Mouse (Mus musculus) midbrain, embryonic 14.5 days (tissue): Measurements from ENCODE around the gene Vegfa. TPM values are rescaled to one million over a fixed set of nuclear protein-coding genes. Genes with fewer than 3 reads are reported as not detected.

ENCODE experiments used
- ATAC-seq: fragments of 200-750 bp; cut with Nextera tagmentation; 2 replicates; pipeline ENCODE4 v1.8.0; 2017; ENCODE audit warnings: moderate number of reproducible peaks, moderate library complexity; ENCODE audit not compliant: low FRiP score, low TSS enrichment
- DNase-seq: peaks from one replicate; pipeline ENCODE4 v3.0.0-alpha.2; 2015
- H3K27ac ChIP-seq: fragments of 300-500 bp; sonication (generic); replicated peaks from 2 replicates; pipeline ENCODE4 v1.5.1; 2014; ENCODE audit warnings: mild to moderate bottlenecking, low read depth, low read length, moderate library complexity
- H3K27me3 ChIP-seq: fragments of 300-500 bp; sonication (generic); 2 replicates; pipeline ENCODE4 v1.6.1; 2014; ENCODE audit warnings: low read length, control low read depth, mixed read lengths; ENCODE audit not compliant: control insufficient read depth, insufficient read depth
- H3K36me3 ChIP-seq: fragments of 300-500 bp; sonication (generic); 2 replicates; pipeline ENCODE4 v1.6.1; 2014; ENCODE audit warnings: low read length, control low read depth; ENCODE audit not compliant: control insufficient read depth, insufficient read depth
- H3K4me1 ChIP-seq: fragments of 300-500 bp; sonication (generic); 2 replicates; pipeline ENCODE4 v1.6.1; 2014; ENCODE audit warnings: mild to moderate bottlenecking, antibody characterized with exemption, low read length, control low read depth; ENCODE audit not compliant: control insufficient read depth, insufficient read depth
- H3K4me2 ChIP-seq: fragments of 300-500 bp; sonication (generic); 2 replicates; pipeline ENCODE4 v1.6.1; 2014; ENCODE audit warnings: mild to moderate bottlenecking, low read length, moderate library complexity
- H3K4me3 ChIP-seq: fragments of 300-500 bp; sonication (generic); replicated peaks from 2 replicates; pipeline ENCODE4 v1.5.1; 2014; ENCODE audit warnings: low read depth, low read length
- H3K9ac ChIP-seq: fragments of 300-500 bp; sonication (generic); replicated peaks from 2 replicates; pipeline ENCODE4 v1.6.1; 2014; ENCODE audit warnings: mild to moderate bottlenecking, low read length, moderate library complexity
- H3K9me3 ChIP-seq: fragments of 300-500 bp; sonication (generic); 2 replicates; pipeline ENCODE4 v1.6.1; 2016; ENCODE audit warnings: low read length, control low read depth, mixed read lengths; ENCODE audit not compliant: control insufficient read depth
- WGBS: fragments of 180-500 bp; shearing (Covaris S2); extraction: QIAGEN DNeasy Blood & Tissue Kit; methylation state at CpG from one replicate; pipeline ENCODE4 v1.1.7; 2014; 5-methylcytosine and 5-hydroxymethylcytosine counted together
- polyA plus RNA-seq: library from polyadenylated mRNA; unstranded; fragments of >200 nt; fragmentation: Nextera tagmentation; extraction: Ambion mirVana; gene quantifications from 2 replicates; pipeline ENCODE4 v1.2.1, GENCODE M21; 2014

The Vegfa gene
- polyA plus RNA-seq, 1 experiment from 2014 or later = 4.3 TPM

- 69% methylated on average over 7 of the region's 7 CpGs for WGBS
- ATAC-seq (no peak), DNase-seq (no peak)
- H3K27ac ChIP-seq = no peak overlapping the region
- H3K4me3 ChIP-seq = no peak overlapping the region
- no peaks in the 10 kb centered on the region for H3K9me3 ChIP-seq
- H3K9ac ChIP-seq = no peak overlapping the region
- no peaks in the 10 kb centered on the region for H3K27me3 ChIP-seq
- H3K4me2 ChIP-seq = no peak overlapping the region
- 0 out of 2 replicates have a peak, but pooled peaks cover 5% of the 10 kb centered on the region for H3K4me1 ChIP-seq
- no peaks in the 10 kb centered on the region for H3K36me3 ChIP-seq
These were observed 24.1 kb upstream of the Vegfa start for GRCm38 (mm10) chr17:46056288-46056687.

DNA sequence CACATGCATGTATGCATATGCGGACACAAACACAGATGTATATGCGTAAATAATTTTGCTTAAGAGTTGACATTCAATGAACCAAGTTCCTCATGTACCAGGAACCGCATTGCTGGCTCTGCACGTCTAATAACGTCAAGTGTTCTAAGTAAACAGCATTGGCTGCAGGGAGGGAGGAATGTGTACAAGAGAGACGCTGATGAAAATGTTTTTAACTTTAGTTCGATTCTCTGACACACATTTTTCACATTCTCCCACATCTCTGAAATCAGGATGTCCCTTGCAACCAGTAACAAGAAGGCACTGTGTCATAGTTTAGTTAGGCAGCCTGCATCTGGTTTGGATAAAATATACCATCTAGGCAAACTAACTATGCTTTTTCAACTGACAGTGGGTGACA is 23.6 kb upstream of the Vegfa start:
- H3K9ac ChIP-seq = no peak overlapping the region
- no peak overlapping the region for H3K27ac ChIP-seq

DNA sequence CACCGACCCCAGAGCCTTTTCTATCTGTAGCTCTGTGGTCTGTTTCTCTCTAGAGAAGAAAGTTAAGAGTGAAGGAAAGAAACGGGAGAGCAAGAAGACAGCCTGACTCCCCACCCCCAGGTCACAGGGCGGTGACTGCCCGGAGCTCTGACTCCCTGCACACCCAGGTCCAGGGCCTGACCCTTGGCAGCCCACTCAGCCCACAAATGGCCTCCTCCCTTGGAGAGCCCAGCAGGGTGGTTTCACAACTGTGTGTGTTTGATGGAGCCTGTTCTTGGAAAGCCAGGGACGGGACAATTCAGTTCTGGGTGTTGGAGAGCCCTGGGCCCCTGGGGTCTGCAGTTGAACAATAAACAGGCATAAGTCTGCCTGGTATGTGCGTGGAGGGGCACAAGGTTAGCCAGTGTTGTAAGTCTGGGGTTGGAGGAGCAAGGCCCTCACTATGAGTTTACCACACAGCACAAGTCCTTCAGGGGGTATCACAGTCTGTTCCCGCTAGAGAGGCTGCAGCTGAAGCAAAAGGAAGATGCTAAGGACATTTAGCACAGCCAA is 21.2 kb upstream of the Vegfa start:
- no peaks in the 10 kb centered on the region for H3K9me3 ChIP-seq
- no peaks in the 10 kb centered on the region for H3K27me3 ChIP-seq
- DNase-seq (no peak), ATAC-seq (no peak)
- H3K9ac ChIP-seq = no peak overlapping the region
- H3K4me3 ChIP-seq = no peak overlapping the region
- WGBS = 80% methylated on average over 7 of the region's 7 CpGs
- 0 out of 2 replicates have a peak, but pooled peaks cover 5% of the 10 kb centered on the region for H3K4me1 ChIP-seq
- no peak overlapping the region for H3K4me2 ChIP-seq
- no peak overlapping the region for H3K27ac ChIP-seq
- no peaks in the 10 kb centered on the region for H3K36me3 ChIP-seq

More for the DNA sequence above, 23.6 kb upstream of the Vegfa start:
- WGBS = 90% methylated on average over 7 of the region's 7 CpGs
- ATAC-seq (no peak), DNase-seq (no peak)
- Histone ChIP-seq H3K4me1 (0 out of 2 replicates have a peak, but pooled peaks cover 5% of the 10 kb centered on the region), H3K36me3 (no peaks in the 10 kb centered on the region), H3K27me3 (no peaks in the 10 kb centered on the region), H3K4me3 (no peak overlapping the region), H3K9me3 (no peaks in the 10 kb centered on the region), H3K4me2 (no peak overlapping the region)

GRCm38 (mm10) chr17:46052146-46052545 is 20.0 kb upstream of the Vegfa start:
- WGBS = 36% methylated on average over 3 of the region's 3 CpGs
- no peak for ATAC-seq
- H3K4me1 ChIP-seq = 0 out of 2 replicates have a peak, but pooled peaks cover 5% of the 10 kb centered on the region
- no peak for DNase-seq
- H3K4me2 ChIP-seq = no peak overlapping the region
- H3K9ac ChIP-seq = no peak overlapping the region
- no peaks in the 10 kb centered on the region for H3K27me3 ChIP-seq
- H3K4me3 ChIP-seq = no peak overlapping the region
- H3K36me3 ChIP-seq = no peaks in the 10 kb centered on the region
- H3K27ac ChIP-seq = no peak overlapping the region
- no peaks in the 10 kb centered on the region for H3K9me3 ChIP-seq

DNA sequence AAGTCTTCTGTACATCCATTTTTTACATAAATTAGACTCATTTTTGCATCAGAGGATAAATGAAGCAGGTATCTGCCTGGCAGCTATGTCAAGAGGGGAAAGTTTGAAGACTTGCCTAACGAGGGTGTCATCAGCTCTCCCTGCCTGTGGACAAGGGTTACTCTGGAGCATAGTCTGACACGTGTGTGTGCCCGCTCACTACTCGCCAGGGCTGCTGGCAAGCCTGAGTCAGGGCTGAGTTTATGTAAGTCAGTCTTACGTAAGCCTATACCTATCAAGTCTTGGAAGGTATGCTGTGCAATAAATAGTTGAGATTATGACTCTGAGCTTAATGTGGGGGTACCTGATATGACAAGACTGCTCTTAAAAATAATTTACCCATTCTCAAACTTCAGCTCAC is 19.2 kb upstream of the Vegfa start:
- ATAC-seq = no peak
- 0 out of 2 replicates have a peak, but pooled peaks cover 5% of the 10 kb centered on the region for H3K4me1 ChIP-seq
- H3K27me3 ChIP-seq = no peaks in the 10 kb centered on the region

GRCm38 (mm10) chr17:46049567-46049966 is 17.4 kb upstream of the Vegfa start:
- Histone ChIP-seq H3K9me3 (no peaks in the 10 kb centered on the region), H3K9ac (no peak overlapping the region), H3K4me1 (0 out of 2 replicates have a peak, but pooled peaks cover 5% of the 10 kb centered on the region), H3K27ac (no peak overlapping the region), H3K36me3 (no peaks in the 10 kb centered on the region), H3K4me3 (no peak overlapping the region), H3K4me2 (no peak overlapping the region), H3K27me3 (no peaks in the 10 kb centered on the region)
- WGBS = 60% methylated on average over 4 of the region's 4 CpGs
- ATAC-seq (no peak), DNase-seq (no peak)

More for the DNA sequence above, 19.2 kb upstream of the Vegfa start:
- H3K4me3 ChIP-seq = no peak overlapping the region
- no peaks in the 10 kb centered on the region for H3K36me3 ChIP-seq
- H3K9ac ChIP-seq = no peak overlapping the region
- no peak overlapping the region for H3K4me2 ChIP-seq
- no peaks in the 10 kb centered on the region for H3K9me3 ChIP-seq
- no peak for DNase-seq
- no peak overlapping the region for H3K27ac ChIP-seq
- 84% methylated on average over 5 of the region's 5 CpGs for WGBS

GRCm38 (mm10) chr17:46048184-46048583 is 16.0 kb upstream of the Vegfa start:
- no peak for DNase-seq
- WGBS = 95% methylated on average over 4 of the region's 4 CpGs

DNA sequence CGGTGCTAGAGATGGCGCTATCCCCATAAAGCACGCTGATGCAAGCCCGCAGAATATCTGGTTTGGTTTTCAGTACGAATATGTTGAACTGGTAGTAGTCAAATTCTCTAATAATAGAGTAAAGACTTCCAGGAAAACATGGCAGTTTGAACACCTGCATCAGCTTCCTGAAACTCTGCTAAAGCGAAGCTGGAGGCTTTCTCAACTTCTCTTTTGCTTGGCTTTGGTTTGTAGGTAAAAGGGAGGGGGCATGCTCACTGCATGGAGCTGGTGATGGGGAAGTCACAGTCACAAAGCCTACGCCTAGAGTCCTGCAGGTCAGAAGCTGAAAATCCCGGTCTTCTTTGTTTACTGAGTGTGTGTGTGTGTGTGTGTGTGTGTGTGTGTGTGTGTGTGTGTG is 13.6 kb upstream of the Vegfa start:
- ATAC-seq = no peak
- no peaks in the 10 kb centered on the region for H3K9me3 ChIP-seq
- no peak overlapping the region for H3K4me3 ChIP-seq
- no peak overlapping the region for H3K27ac ChIP-seq
- H3K9ac ChIP-seq = no peak overlapping the region
- WGBS = 87% methylated on average over 8 of the region's 8 CpGs
- no peaks in the 10 kb centered on the region for H3K36me3 ChIP-seq
- no peaks in the 10 kb centered on the region for H3K27me3 ChIP-seq
- no peaks in the 10 kb centered on the region for H3K4me1 ChIP-seq
- no peak for DNase-seq
- H3K4me2 ChIP-seq = no peak overlapping the region

More at GRCm38 (mm10) chr17:46048184-46048583, 16.0 kb upstream of the Vegfa start:
- H3K9me3 ChIP-seq = no peaks in the 10 kb centered on the region
- no peaks in the 10 kb centered on the region for H3K27me3 ChIP-seq
- H3K36me3 ChIP-seq = no peaks in the 10 kb centered on the region
- no peak for ATAC-seq
- 0 out of 2 replicates have a peak, but pooled peaks cover 5% of the 10 kb centered on the region for H3K4me1 ChIP-seq
- no peak overlapping the region for H3K27ac ChIP-seq
- H3K4me2 ChIP-seq = no peak overlapping the region
- H3K9ac ChIP-seq = no peak overlapping the region
- H3K4me3 ChIP-seq = no peak overlapping the region

DNA sequence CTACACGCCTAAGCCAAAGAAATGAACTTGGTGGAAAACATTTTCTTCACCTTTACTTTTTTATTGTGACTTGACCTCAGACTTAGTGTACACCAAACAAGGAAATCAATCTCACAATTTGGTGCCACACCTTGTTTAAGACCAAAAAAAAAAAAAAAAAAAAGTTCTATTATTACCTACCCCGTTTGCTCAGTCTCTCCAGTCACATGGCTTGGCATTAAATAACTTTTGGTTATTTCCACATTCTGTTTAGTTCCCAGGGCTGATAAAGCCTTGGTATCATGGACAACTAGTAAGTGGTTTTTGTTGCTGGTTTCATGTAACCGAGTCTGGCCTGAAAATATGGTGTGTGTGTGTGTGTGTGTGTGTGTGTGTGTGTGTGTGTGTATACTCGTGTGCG is 12.8 kb upstream of the Vegfa start:
- Histone ChIP-seq H3K4me2 (no peak overlapping the region), H3K27ac (no peak overlapping the region)
- WGBS = 94% methylated on average over 5 of the region's 5 CpGs

More for the DNA sequence above, 12.8 kb upstream of the Vegfa start:
- Histone ChIP-seq H3K36me3 (no peaks in the 10 kb centered on the region), H3K9ac (no peak overlapping the region), H3K4me1 (no peaks in the 10 kb centered on the region), H3K4me3 (no peak overlapping the region), H3K27me3 (no peaks in the 10 kb centered on the region), H3K9me3 (no peaks in the 10 kb centered on the region)
- ATAC-seq = no peak
- DNase-seq = no peak
